Mouse (Mus musculus) cerebellum, adult 9-11 months (tissue): ENCODE results near the gene Eif6.
"Not testable (repeated sequence)": the region's sequence is repeated elsewhere in the genome, so short reads cannot be mapped to it uniquely, and the experiment has no call there.

Experiments
- DNase-seq: peaks from one replicate; pipeline ENCODE4 v3.0.0; 2022

The Eif6 gene

GRCm38 (mm10) chr2:155826630-155827424, at the start of gene Eif6:
Eif6 (minus strand) TSS chr2:155826925.
- peak; percentile 87 for DNase-seq

- no peak for DNase-seq
These were observed 46.9 kb upstream of the Eif6 start for GRCm38 (mm10) chr2:155873636-155874035.

GRCm38 (mm10) chr2:155872930-155873507, 46.3 kb upstream of the Eif6 start:
- DNase-seq: no peak

DNA sequence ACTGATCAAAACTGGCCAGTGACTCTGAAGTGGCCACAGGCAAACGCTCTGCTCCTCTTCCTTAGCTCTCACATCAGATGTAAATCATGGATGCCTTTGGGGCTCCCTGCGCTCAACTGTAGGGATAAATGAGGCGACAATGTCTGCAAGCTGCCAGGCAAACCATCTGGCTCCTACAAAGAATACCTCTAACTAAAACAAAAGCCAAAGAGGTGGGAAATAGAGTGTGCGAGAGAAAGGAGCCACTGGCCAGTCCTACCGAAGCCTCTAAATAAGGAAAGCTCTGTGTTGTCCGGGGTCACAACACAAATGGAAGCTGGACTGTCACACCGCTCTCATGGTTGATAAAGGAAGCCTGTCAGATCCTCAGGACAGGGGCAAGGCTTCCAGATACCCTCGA, 45.8 kb upstream of the Eif6 start:
- peak; percentile 43 for DNase-seq

GRCm38 (mm10) chr2:155869772-155870171, 43.0 kb upstream of the Eif6 start:
- no peak for DNase-seq

DNA sequence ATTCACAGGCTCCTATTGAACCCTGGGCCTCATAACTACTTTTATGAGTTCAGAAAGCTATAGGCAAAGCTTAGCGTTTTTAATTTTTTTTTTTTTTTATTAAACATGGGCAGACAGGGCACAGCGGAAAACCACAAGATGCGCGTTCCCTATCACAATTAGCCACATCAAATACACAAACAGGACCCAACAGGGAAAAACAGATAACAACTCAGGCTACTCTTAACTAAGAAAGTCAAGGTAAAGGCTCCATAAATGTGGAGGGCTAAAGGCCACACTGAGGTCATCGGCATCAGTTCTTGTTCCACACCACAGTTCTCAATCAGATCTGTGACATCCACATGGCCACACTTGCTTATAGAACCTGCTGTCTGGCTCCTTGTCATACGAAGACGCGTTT, 41.6 kb upstream of the Eif6 start:
- DNase-seq: no peak

GRCm38 (mm10) chr2:155863301-155863867, 36.7 kb upstream of the Eif6 start:
- DNase-seq: no peak

DNA sequence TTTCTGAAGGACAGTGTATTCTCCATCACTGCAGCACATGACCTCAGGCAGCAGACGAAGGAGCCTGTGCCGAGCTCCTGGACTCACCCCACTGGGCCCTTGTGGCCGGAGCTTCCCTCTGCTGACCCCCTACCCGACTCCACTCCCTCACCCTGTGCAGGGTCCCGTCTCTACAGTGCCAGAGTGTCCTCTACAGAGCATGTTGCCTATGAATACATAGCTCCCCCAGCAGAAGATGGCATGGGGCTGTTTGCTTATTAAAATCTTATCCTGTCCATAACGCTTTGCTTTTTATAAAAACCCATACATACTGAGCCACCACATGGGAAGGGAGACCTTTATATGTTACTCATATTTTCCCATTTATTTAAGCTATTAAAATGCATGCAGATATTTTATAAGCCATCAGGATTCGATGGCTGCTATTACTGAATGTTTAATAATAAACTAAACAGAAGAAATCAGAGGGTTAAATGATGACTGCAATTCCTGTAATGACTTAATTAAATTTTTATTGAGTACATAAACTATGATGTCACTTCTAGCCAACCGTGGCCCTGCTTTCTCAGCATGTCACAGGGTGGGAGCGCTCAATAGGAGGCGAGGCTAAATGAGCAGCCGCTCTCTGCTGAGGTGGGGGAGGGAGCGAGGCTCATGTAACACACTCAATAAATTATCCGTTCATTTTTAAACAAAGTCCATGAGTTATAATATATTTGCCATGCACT, 36.0 kb upstream of the Eif6 start:
- no peak for DNase-seq

DNA sequence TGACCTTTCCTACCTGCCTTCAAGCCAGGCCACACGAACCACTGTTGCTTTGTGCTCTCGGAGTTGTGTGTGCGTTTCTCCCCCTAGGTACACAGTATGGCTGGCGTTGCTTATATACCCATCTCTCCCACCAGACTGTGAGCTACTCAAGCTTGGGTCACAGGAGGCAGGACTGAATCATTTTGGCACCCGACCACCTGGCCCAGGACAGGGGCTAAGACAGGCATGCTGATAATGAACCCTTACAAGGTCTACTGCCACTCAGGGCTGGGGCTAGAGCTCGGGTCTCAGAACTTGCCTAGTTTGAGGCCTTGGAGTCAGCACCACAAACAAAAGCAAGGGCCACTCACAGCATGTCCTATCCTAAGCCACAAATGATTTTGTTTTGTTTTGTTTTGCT, 34.9 kb upstream of the Eif6 start:
- no peak for DNase-seq

GRCm38 (mm10) chr2:155860102-155860501, 33.4 kb upstream of the Eif6 start:
- no peak for DNase-seq

DNA sequence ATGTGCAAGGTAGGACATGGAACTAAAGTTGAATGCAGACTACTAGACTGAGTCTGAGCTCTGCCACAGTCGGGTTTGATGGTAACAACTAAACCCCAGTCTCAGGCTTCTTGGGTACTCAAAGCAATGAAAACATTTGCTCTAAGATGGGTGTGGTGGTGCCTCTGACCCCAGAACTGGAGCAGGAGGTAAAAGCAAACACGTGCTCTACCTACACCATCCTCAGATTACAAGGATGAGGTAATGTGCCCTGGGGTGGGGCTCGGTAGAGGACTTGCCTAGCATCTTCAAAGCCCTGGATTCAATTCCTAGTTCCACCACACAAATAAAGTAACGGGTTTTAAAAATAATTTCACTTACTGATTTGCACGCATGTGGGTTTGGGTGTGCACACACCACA, 25.8 kb upstream of the Eif6 start:
- DNase-seq: no peak

DNA sequence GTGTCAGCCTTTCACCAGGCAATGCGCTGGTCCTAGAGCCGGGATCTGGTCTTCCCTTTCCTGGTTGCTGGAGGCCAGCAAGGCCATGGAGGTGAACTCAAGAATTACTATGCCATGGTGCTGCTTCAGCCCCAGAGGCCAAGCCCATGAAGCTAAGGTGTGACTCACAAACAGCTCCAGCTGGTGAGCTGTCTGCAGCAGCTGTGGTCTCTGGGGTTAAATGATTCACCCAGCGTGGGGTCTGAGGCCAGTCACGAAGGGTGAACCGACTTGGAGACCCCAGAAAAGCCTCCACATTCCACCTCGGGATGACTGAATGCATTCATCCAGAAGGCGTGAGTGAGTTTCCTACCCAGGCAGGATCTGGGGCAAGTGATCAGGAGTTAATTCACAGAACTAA, 23.4 kb upstream of the Eif6 start:
- no peak for DNase-seq

GRCm38 (mm10) chr2:155849464-155849863, 22.7 kb upstream of the Eif6 start:
- DNase-seq: no peak

GRCm38 (mm10) chr2:155848291-155848690, 21.6 kb upstream of the Eif6 start:
- DNase-seq: peak; percentile 77

GRCm38 (mm10) chr2:155846930-155847329, 20.2 kb upstream of the Eif6 start:
- DNase-seq: no peak

DNA sequence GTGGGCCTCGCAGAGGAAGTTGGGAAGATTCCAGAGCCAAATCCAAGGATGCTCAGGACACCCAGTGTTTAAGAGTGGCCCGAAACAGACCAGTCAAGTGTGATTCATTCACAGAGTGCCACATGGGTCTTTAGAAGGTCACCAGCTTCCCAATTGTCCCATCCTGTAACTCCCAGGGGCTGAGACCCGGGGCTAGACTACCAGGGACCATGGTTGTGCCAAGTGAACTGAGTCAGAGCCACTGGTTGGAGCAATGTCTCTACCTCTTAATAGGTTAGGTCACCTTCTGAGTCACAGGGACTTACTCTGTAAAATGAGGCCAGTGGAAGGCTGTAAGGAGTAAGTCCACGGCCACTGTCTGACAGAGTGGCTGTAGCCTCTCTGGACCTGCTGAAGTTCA, 12.2 kb upstream of the Eif6 start:
- DNase-seq: no peak

DNA sequence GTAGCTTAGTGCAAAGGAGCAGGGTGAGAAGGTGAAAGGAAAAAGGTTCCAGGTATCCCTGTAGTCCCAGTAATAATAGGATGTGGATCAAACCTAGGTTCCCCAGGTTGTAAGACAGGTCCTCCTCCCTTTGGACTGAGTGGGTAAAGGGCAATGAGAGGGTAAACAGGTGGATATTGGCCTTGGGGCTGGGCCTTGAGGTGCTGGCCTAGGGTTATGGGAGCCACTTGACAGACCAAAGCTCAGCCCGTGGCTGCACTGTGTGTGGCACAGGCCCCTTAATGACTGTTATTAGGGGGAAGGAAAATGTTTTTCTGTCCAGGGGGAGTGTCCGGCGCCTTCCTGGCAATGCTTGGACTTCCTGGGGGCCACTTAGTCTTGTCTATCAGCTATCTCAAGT, 11.2 kb upstream of the Eif6 start:
- no peak for DNase-seq

DNA sequence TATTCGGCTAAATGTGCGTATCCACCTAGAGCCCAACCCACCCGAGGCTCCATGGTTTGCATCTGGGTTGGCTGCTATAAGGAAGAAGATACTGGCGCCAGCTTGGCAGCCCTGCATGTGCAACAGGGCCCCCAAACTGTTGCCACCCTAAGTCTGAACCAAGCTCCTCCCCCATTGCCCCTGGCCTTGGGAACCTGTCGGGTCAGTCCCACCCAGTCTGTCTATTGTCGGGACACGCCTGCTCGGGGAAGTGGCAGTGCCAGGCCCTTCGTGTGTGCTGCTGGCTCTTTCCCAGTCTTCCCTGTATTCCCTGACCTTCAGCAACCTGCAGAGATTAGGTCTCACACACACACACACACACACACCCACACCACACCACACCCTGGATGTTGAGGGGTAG, 8.0 kb upstream of the Eif6 start, which contains the start of gene Fam83c:
Fam83c (minus strand) TSS at position 123 of the 400 bp plus-strand sequence.
- DNase-seq: no peak

GRCm38 (mm10) chr2:155832087-155832486, 5.4 kb upstream of the Eif6 start:
- not testable (repeated sequence) for DNase-seq

- no peak for DNase-seq
These were observed 4.6 kb upstream of the Eif6 start for GRCm38 (mm10) chr2:155831302-155831701.

GRCm38 (mm10) chr2:155830841-155831240, 4.1 kb upstream of the Eif6 start:
- no peak for DNase-seq

DNA sequence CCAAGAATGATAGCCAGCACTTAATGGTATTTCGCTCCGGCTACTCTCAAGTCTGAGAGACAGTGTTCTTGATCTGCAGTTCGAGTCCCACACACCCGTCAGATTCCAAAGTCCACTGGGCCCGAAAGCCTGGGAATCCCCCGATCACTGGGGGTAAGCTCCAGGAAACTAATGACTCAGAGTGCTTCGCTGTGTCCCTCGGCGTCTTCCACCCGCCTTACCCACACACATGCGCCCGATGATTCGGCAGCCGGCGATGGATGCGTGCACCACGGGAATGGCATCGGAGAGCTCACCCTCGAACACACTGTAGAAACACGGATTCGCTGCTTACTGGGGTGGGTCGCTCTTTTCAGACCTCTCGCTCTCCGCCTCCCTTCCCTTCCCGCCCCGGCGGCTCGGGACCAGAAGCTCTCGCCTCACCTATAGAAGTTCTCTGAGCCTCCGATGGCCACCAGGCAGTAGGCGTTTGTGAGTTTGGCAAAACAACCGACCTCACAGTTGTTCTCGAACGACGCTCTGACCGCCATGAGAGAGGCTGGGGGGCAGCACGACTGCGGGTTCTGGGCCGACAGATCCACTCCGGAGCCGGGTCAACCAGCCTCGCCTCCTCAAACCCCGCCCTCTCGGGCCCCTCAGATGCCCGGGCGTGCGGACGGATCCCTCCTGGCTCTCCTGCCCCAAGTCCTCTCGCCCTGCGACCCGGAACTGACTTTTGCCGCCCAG, 658 bp downstream of the Eif6 start:
- DNase-seq: peak; percentile 42

- DNase-seq: peak; percentile 35
These were observed 3.0 kb downstream of the Eif6 start for GRCm38 (mm10) chr2:155823722-155824121.
